Mouse (Mus musculus): ENCODE data around the gene Hras. TPM values are rescaled to one million over a fixed set of nuclear protein-coding genes. Genes with fewer than 3 reads are reported as not detected.

Gene Hras
- polyA plus RNA-seq, 1 experiment from 2014 or later, result 78.2 TPM

DNA sequence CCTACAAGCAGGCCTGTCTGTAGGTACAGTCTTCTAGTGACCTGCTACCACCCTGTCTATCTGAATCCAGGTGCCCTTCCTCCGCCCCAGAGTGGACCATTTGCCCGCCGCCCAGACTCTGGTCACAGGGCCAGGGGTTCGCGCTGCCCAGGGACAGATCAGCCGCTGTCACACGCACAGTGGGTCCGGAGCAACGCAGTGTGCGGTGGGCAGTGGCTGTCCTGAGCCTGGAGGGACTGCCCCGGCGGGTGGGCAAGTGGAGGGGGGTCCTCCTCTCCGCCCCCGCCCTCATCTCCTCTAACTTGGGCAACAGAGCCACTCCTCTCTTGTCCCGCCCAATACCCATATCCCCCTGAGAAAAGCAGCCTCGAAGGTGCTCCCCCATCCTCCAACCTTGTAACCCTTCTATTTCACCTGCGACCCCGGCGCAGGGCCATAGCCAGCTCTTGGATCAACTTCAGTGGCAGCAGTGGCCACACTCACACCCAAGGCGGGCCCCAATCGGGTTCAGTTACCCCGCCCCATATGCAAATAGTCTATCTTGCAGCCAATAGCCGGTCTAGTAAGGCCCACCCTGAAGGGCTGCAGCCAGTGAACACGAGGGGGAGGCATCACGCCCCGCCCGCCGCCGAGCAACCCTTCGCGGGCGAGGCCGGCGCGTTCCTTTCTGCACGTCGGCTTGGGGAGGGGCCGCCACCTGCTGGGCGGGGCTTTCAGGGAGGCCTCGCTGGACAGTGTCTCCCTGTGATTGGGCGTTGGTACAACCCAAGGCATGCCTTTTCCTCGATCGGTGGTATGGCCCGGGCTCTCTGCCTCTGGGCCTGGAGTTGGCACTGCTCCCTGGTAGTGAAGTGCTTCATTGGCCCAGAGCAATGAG is 27.7 kb upstream of the Hras start:
- peak; percentile 97 for ATAC-seq (ENCODE audit: insufficient number of reproducible peaks, low FRiP score)
- Histone ChIP-seq H3K4me3 (peak overlapping the region; percentile 66), H3K36me3 (0 out of 2 replicates have a peak, but pooled peaks cover 3% of the 10 kb centered on the region), H3K9ac (peak overlapping the region; percentile 90), H3K27me3 (replicated peaks) (no peaks in the 10 kb centered on the region), H3K9me3 (replicated peaks) (no peaks in the 10 kb centered on the region), H3K4me1 (replicated peaks) (peaks cover 38% of the 10 kb centered on the region), H3K4me2 (peak overlapping the region; percentile 91), H3K27ac (ENCODE audit: poor library complexity, severe bottlenecking) (peak overlapping the region; percentile 88)
- 3% methylated on average over 44 of the region's 44 CpGs for WGBS

DNA sequence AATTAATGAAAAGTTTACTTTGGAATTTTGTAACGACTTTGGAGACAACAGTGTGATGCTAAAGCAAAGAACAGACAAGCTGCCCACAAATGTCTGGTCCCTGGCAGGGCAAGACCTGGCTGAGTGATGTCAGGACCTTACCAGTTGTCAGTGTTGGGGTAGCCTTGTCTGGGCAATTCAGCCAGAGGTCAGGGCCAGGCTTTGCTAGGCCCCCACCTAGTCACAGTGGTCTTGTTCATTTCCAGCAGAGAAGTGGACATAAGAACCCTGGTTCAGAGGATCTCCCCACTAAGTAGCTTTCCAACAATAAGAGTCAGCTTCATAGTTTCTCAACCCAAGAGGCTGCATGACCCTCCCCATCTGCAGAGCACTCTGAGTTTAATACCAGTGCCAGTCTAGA is 26.6 kb upstream of the Hras start:
- Histone ChIP-seq H3K4me2 (peak overlapping the region; percentile 91), H3K9me3 (replicated peaks) (no peaks in the 10 kb centered on the region), H3K9ac (peak overlapping the region; percentile 90), H3K4me1 (replicated peaks) (peaks cover 42% of the 10 kb centered on the region), H3K4me3 (peak overlapping the region; percentile 66), H3K36me3 (0 out of 2 replicates have a peak, but pooled peaks cover 3% of the 10 kb centered on the region), H3K27me3 (replicated peaks) (no peaks in the 10 kb centered on the region), H3K27ac (ENCODE audit: poor library complexity, severe bottlenecking) (no peak overlapping the region)
- no peak for ATAC-seq (ENCODE audit: insufficient number of reproducible peaks, low FRiP score)
- WGBS, result 87% methylated on average over 1 of the region's 1 CpGs

GRCm38 (mm10) chr7:141219558-141220099 is 25.8 kb upstream of the Hras start:
- WGBS, result 94% methylated on average over 1 of the region's 1 CpGs
- H3K36me3 ChIP-seq, result 0 out of 2 replicates have a peak, but pooled peaks cover 3% of the 10 kb centered on the region
- peaks cover 47% of the 10 kb centered on the region for H3K4me1 ChIP-seq (replicated peaks)
- no peak overlapping the region for H3K27ac ChIP-seq (ENCODE audit: poor library complexity, severe bottlenecking)
- no peak overlapping the region; the same call in 1 of the 2 replicates for H3K4me2 ChIP-seq
- no peak for ATAC-seq (ENCODE audit: insufficient number of reproducible peaks, low FRiP score)
- no peak overlapping the region for H3K9ac ChIP-seq
- no peaks in the 10 kb centered on the region for H3K27me3 ChIP-seq (replicated peaks)
- H3K9me3 ChIP-seq (replicated peaks), result no peaks in the 10 kb centered on the region
- no peak overlapping the region for H3K4me3 ChIP-seq

- no peaks in the 10 kb centered on the region for H3K9me3 ChIP-seq (replicated peaks)
- no peak for ATAC-seq (ENCODE audit: insufficient number of reproducible peaks, low FRiP score)
- H3K27me3 ChIP-seq (replicated peaks), result 0 out of 2 replicates have a peak, but pooled peaks cover 2% of the 10 kb centered on the region
- H3K27ac ChIP-seq (ENCODE audit: poor library complexity, severe bottlenecking), result no peak overlapping the region
- peaks cover 47% of the 10 kb centered on the region for H3K4me1 ChIP-seq (replicated peaks)
- no peak overlapping the region for H3K9ac ChIP-seq
- 0 out of 2 replicates have a peak, but pooled peaks cover 3% of the 10 kb centered on the region for H3K36me3 ChIP-seq
- H3K4me2 ChIP-seq, result no peak overlapping the region
- 89% methylated on average over 5 of the region's 5 CpGs for WGBS
- H3K4me3 ChIP-seq, result no peak overlapping the region
These were observed 24.8 kb upstream of the Hras start for GRCm38 (mm10) chr7:141218557-141219133.

DNA sequence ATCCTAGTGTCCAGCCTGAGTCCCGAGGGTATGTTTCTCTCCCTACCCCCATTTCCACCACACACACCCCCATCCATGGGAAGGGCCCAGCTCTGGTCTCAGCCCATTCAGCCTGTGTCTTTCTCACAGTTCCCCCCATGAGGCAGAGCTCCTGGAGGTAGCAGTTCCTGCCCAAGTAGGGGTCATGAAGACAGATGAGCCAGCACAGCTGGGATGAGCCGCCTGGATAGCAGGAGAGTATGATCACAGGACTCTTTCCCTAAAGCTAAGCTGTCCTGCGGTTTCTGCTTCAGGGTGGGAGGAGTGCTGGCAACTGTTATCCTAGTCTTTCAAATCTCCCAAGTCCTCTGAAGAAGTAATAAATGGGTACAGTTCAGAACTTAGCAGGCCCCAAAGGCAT is 24.3 kb upstream of the Hras start:
- 0 out of 2 replicates have a peak, but pooled peaks cover 3% of the 10 kb centered on the region for H3K36me3 ChIP-seq
- H3K4me3 ChIP-seq, result no peak overlapping the region
- peaks cover 46% of the 10 kb centered on the region for H3K4me1 ChIP-seq (replicated peaks)
- no peak overlapping the region for H3K27ac ChIP-seq (ENCODE audit: poor library complexity, severe bottlenecking)
- H3K4me2 ChIP-seq, result no peak overlapping the region
- no peak for ATAC-seq (ENCODE audit: insufficient number of reproducible peaks, low FRiP score)
- H3K27me3 ChIP-seq (replicated peaks), result 0 out of 2 replicates have a peak, but pooled peaks cover 3% of the 10 kb centered on the region
- 77% methylated on average over 3 of the region's 3 CpGs for WGBS
- H3K9ac ChIP-seq, result peak overlapping the region; percentile 9; the same call in 1 of the 2 replicates
- H3K9me3 ChIP-seq (replicated peaks), result no peaks in the 10 kb centered on the region

- Histone ChIP-seq H3K36me3 (0 out of 2 replicates have a peak, but pooled peaks cover 3% of the 10 kb centered on the region), H3K9me3 (replicated peaks) (no peaks in the 10 kb centered on the region), H3K27ac (ENCODE audit: poor library complexity, severe bottlenecking) (no peak overlapping the region), H3K27me3 (replicated peaks) (0 out of 2 replicates have a peak, but pooled peaks cover 3% of the 10 kb centered on the region), H3K4me1 (replicated peaks) (peaks cover 40% of the 10 kb centered on the region), H3K4me3 (no peak overlapping the region), H3K4me2 (no peak overlapping the region), H3K9ac (0 out of 2 replicates have a peak overlapping the region, but pooled peaks have one; percentile 9)
- no peak for ATAC-seq (ENCODE audit: insufficient number of reproducible peaks, low FRiP score)
- WGBS, result 88% methylated on average over 17 of the region's 17 CpGs
These were observed 23.7 kb upstream of the Hras start for GRCm38 (mm10) chr7:141217343-141218013.

- H3K9me3 ChIP-seq (replicated peaks), result no peaks in the 10 kb centered on the region
- H3K4me3 ChIP-seq, result peak overlapping the region; percentile 74
- WGBS, result 83% methylated on average over 11 of the region's 11 CpGs
- peaks cover 35% of the 10 kb centered on the region for H3K4me1 ChIP-seq (replicated peaks)
- no peak for ATAC-seq (ENCODE audit: insufficient number of reproducible peaks, low FRiP score)
- H3K27me3 ChIP-seq (replicated peaks), result 0 out of 2 replicates have a peak, but pooled peaks cover 8% of the 10 kb centered on the region
- H3K4me2 ChIP-seq, result peak overlapping the region; percentile 83
- 0 out of 2 replicates have a peak, but pooled peaks cover 3% of the 10 kb centered on the region for H3K36me3 ChIP-seq
- H3K27ac ChIP-seq (ENCODE audit: poor library complexity, severe bottlenecking), result peak overlapping the region; percentile 66; the same call in 1 of the 2 replicates
- peak overlapping the region; percentile 65; the same call in 1 of the 2 replicates for H3K9ac ChIP-seq
These were observed 23.1 kb upstream of the Hras start for GRCm38 (mm10) chr7:141216894-141217293.

- under 1% methylated on average over 42 of the region's 42 CpGs for WGBS
- H3K27me3 ChIP-seq (replicated peaks), result peaks cover 10% of the 10 kb centered on the region; the same call in 1 of the 2 replicates
- peaks cover 33% of the 10 kb centered on the region for H3K4me1 ChIP-seq (replicated peaks)
- ATAC-seq (ENCODE audit: insufficient number of reproducible peaks, low FRiP score), result peak; percentile 70
- H3K4me3 ChIP-seq, result peak overlapping the region; percentile 74
- H3K36me3 ChIP-seq, result 0 out of 2 replicates have a peak, but pooled peaks cover 3% of the 10 kb centered on the region
- H3K4me2 ChIP-seq, result peak overlapping the region; percentile 83
- no peaks in the 10 kb centered on the region for H3K9me3 ChIP-seq (replicated peaks)
- H3K9ac ChIP-seq, result peak overlapping the region; percentile 65
- peak overlapping the region; percentile 66; the same call in 1 of the 2 replicates for H3K27ac ChIP-seq (ENCODE audit: poor library complexity, severe bottlenecking)
These were observed 22.3 kb upstream of the Hras start for GRCm38 (mm10) chr7:141215880-141216733.

DNA sequence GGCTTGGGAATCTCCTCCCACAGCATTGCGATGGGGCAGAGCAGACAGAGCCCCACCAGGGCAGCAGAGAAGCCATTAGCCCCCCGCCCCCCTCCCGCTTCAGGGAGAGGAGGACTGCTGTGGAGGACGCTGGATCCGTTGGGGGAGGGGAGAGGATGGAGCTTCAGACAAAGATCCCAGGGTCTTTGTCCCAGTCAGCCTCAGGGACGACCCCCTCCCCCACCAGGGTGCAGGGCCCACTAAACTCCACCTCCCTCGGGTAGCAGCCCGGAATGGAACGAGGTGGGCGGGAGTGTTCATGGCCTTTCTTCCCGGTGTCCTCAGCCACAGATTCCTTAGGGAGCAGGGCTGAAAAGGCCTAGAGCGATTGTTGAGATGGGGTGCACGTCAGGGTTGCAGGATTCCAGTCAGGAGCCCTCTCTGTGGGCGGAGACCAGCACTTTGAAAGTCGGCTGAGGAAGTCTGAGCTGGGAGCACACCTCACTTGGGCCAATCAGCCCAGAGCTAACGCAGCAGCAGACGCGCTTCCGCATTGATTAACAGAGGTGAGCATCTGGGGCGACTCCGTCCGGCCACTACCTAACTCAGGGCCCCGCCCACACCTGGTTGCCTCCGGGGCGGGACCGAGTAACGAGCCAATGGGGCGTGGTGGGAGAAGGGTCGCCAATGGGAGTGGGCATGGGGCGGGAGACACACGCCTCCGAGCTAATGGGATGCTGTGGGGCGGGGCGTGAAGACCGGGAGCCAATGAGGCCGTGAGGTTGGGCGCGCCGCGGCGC is 21.5 kb upstream of the Hras start, which contains the start of gene Rassf7:
Gene Rassf7 (plus strand): TSS at position 760 of the 779 bp plus-strand sequence.
- Histone ChIP-seq H3K9me3 (replicated peaks) (no peaks in the 10 kb centered on the region), H3K4me1 (replicated peaks) (peaks cover 24% of the 10 kb centered on the region), H3K4me2 (peak within 1 kb of the TSS; percentile 83), H3K27me3 (replicated peaks) (peaks cover 10% of the 10 kb centered on the region; the same call in 1 of the 2 replicates), H3K4me3 (peak within 1 kb of the TSS; percentile 74), H3K36me3 (0 out of 2 replicates have a peak, but pooled peaks cover 3% of the 10 kb centered on the region), H3K9ac (peak within 1 kb of the TSS; percentile 76), H3K27ac (ENCODE audit: poor library complexity, severe bottlenecking) (peak within 1 kb of the TSS; percentile 66)
- peak; percentile 97 for ATAC-seq (ENCODE audit: insufficient number of reproducible peaks, low FRiP score)
- under 1% methylated on average over 41 of the region's 41 CpGs for WGBS
